Mouse (Mus musculus) myocyte (in vitro differentiated cells): ENCODE measurements around the gene Trhr2. TPM values are rescaled to one million over a fixed set of nuclear protein-coding genes. Genes with fewer than 3 reads are reported as not detected.

Experiments
- H3K27me3 ChIP-seq: one replicate; pipeline ENCODE4 v1.6.1; 2011; ENCODE audit not compliant: control insufficient read depth, insufficient read depth, insufficient read length
- H3K36me3 ChIP-seq: one replicate; pipeline ENCODE4 v1.6.1; 2011; ENCODE audit not compliant: control insufficient read depth, insufficient read depth
- H3K4me2 ChIP-seq: one replicate; pipeline ENCODE4 v1.6.1; 2011; ENCODE audit warnings: low read depth, control low read depth
- H3K4me3 ChIP-seq: one replicate; pipeline ENCODE4 v1.5.1; 2011; ENCODE audit warnings: mild to moderate bottlenecking, control low read depth, moderate library complexity
- H3K79me2 ChIP-seq: one replicate; pipeline ENCODE4 v1.6.1; 2011; ENCODE audit not compliant: control insufficient read depth, insufficient read depth
- H3ac ChIP-seq: one replicate; pipeline ENCODE4 v1.6.1; 2011; ENCODE audit not compliant: control insufficient read depth, insufficient read length
- CEBPB ChIP-seq: IDR thresholded peaks from 2 replicates; pipeline ENCODE4 v1.6.1; 2011; ENCODE audit warnings: mild to moderate bottlenecking, moderate library complexity; ENCODE audit not compliant: poor library complexity, insufficient read depth, severe bottlenecking
- E2F4 ChIP-seq: IDR thresholded peaks from one replicate; pipeline ENCODE4 v1.6.1; 2011; ENCODE audit warnings: mild to moderate bottlenecking, control low read depth, moderate library complexity; ENCODE audit not compliant: insufficient read depth
- MAX ChIP-seq: IDR thresholded peaks from one replicate; pipeline ENCODE4 v1.6.1; 2011; ENCODE audit warnings: low read depth, mild to moderate bottlenecking, control low read depth
- MYOD1 ChIP-seq, 3 experiments: IDR thresholded peaks; one replicate each; pipeline ENCODE4 v1.6.1; 2011; ENCODE audit warnings: control low read depth in 2 of 3, low read depth in 2 of 3, mild to moderate bottlenecking in 2 of 3, moderate library complexity in 1 of 3; ENCODE audit not compliant: insufficient read length in 2 of 3, control insufficient read depth in 1 of 3
- MYOG ChIP-seq, 3 experiments: IDR thresholded peaks; one replicate each; pipeline ENCODE4 v1.6.1; 2011; ENCODE audit warnings: control low read depth in 2 of 3, low read depth in 2 of 3, mild to moderate bottlenecking in 2 of 3; ENCODE audit not compliant: insufficient read length in 2 of 3, control insufficient read depth in 1 of 3, insufficient read depth in 1 of 3
- POLR2A ChIP-seq: IDR thresholded peaks from one replicate; pipeline ENCODE4 v1.6.1; 2011; ENCODE audit warnings: low read depth, mild to moderate bottlenecking, control low read depth, moderate library complexity; ENCODE audit not compliant: insufficient read length
- POLR2AphosphoS2 ChIP-seq: IDR thresholded peaks from one replicate; pipeline ENCODE4 v1.6.1; 2011; ENCODE audit warnings: low read depth, control low read depth; ENCODE audit not compliant: insufficient read length
- REST ChIP-seq: IDR thresholded peaks from one replicate; pipeline ENCODE4 v1.6.1; 2011; ENCODE audit warnings: mild to moderate bottlenecking, control low read depth, moderate library complexity; ENCODE audit not compliant: insufficient read depth, insufficient read length
- SRF ChIP-seq: IDR thresholded peaks from one replicate; pipeline ENCODE4 v1.6.1; 2011; ENCODE audit warnings: low read depth; ENCODE audit not compliant: control insufficient read depth, insufficient read length
- TCF12 ChIP-seq: IDR thresholded peaks from one replicate; pipeline ENCODE4 v1.6.1; 2011; ENCODE audit warnings: mild to moderate bottlenecking, control low read depth; ENCODE audit not compliant: poor library complexity, insufficient read depth, severe bottlenecking
- TCF3 ChIP-seq: IDR thresholded peaks from one replicate; pipeline ENCODE4 v1.6.1; 2011; ENCODE audit warnings: low read depth, control low read depth; ENCODE audit not compliant: insufficient read length
- USF1 ChIP-seq: IDR thresholded peaks from one replicate; pipeline ENCODE4 v1.6.1; 2011; ENCODE audit warnings: low read depth, mild to moderate bottlenecking, control low read depth, moderate library complexity
- polyA plus RNA-seq: library from polyadenylated mRNA; unstranded; fragments of >200 nt; fragmentation: generic; extraction: Trizol; gene quantifications from one replicate; pipeline ENCODE4 v1.2.1, GENCODE M21; 2012; ENCODE audit warnings: missing spikeins

Trhr2 gene
- polyA plus RNA-seq, 1 experiment: not detected

GRCm38 (mm10) chr8:122336251-122336910 lies 24.2 kb downstream of the Trhr2 start:
- Histone ChIP-seq H3K4me2 (no peak overlapping the region), H3K27me3 (no peaks in the 10 kb centered on the region), H3K36me3 (no peaks in the 10 kb centered on the region), H3ac (no peak overlapping the region), H3K4me3 (no peak overlapping the region), H3K79me2 (no peaks in the 10 kb centered on the region)
- no peak for TF ChIP-seq REST
- no peak for TF ChIP-seq USF1
- TF ChIP-seq MYOD1 (IDR thresholded peaks at IDR 0.05; ENCODE audit: control insufficient read depth in 1 of 3, insufficient read length in 2 of 3, low read depth in 2 of 3): no peak
- TF ChIP-seq POLR2AphosphoS2: no peak
- TF ChIP-seq MAX: no peak
- TF ChIP-seq TCF12: no peak
- TF ChIP-seq CEBPB: no peak

- H3ac ChIP-seq: no peak overlapping the region
- TF ChIP-seq CEBPB: no peak
- no peak for TF ChIP-seq TCF12
- TF ChIP-seq SRF: no peak
- TF ChIP-seq POLR2A: no peak
- no peak for TF ChIP-seq REST
- TF ChIP-seq USF1: no peak
- TF ChIP-seq MYOG (IDR thresholded peaks at IDR 0.05; ENCODE audit: control insufficient read depth in 1 of 3, insufficient read depth in 1 of 3, insufficient read length in 2 of 3, low read depth in 2 of 3): no peak
- no peak for TF ChIP-seq MAX
- TF ChIP-seq E2F4: no peak
- TF ChIP-seq MYOD1 (IDR thresholded peaks at IDR 0.05; ENCODE audit: control insufficient read depth in 1 of 3, insufficient read length in 2 of 3, low read depth in 2 of 3): no peak
- TF ChIP-seq POLR2AphosphoS2: no peak
- no peak for TF ChIP-seq TCF3
Measured at GRCm38 (mm10) chr8:122335638-122336250, 24.8 kb downstream of the Trhr2 start.

GRCm38 (mm10) chr8:122334791-122335490 lies 25.6 kb downstream of the Trhr2 start:
- H3K4me2 ChIP-seq: no peak overlapping the region
- no peak overlapping the region for H3K4me3 ChIP-seq
- H3K79me2 ChIP-seq: no peaks in the 10 kb centered on the region
- no peak for TF ChIP-seq MYOG (IDR thresholded peaks at IDR 0.05; ENCODE audit: control insufficient read depth in 1 of 3, insufficient read depth in 1 of 3, insufficient read length in 2 of 3, low read depth in 2 of 3)
- TF ChIP-seq POLR2A: no peak
- TF ChIP-seq E2F4: no peak
- no peak for TF ChIP-seq TCF3
- no peak for TF ChIP-seq TCF12
- no peak for TF ChIP-seq MYOD1 (IDR thresholded peaks at IDR 0.05; ENCODE audit: control insufficient read depth in 1 of 3, insufficient read length in 2 of 3, low read depth in 2 of 3)
- no peak for TF ChIP-seq USF1
- no peak for TF ChIP-seq CEBPB
- TF ChIP-seq SRF: no peak
- TF ChIP-seq POLR2AphosphoS2: no peak
- TF ChIP-seq REST: no peak
- no peak for TF ChIP-seq MAX
- H3K27me3 ChIP-seq: no peaks in the 10 kb centered on the region
- H3ac ChIP-seq: no peak overlapping the region
- H3K36me3 ChIP-seq: no peaks in the 10 kb centered on the region

More at GRCm38 (mm10) chr8:122335638-122336250, 24.8 kb downstream of the Trhr2 start:
- H3K4me3 ChIP-seq: no peak overlapping the region
- no peak overlapping the region for H3K4me2 ChIP-seq
- H3K36me3 ChIP-seq: no peaks in the 10 kb centered on the region
- H3K27me3 ChIP-seq: no peaks in the 10 kb centered on the region
- H3K79me2 ChIP-seq: no peaks in the 10 kb centered on the region

- Histone ChIP-seq H3K79me2 (no peaks in the 10 kb centered on the region), H3K4me2 (no peak overlapping the region), H3K4me3 (no peak overlapping the region), H3K27me3 (no peaks in the 10 kb centered on the region), H3K36me3 (no peaks in the 10 kb centered on the region), H3ac (no peak overlapping the region)
- no peak for TF ChIP-seq REST
- TF ChIP-seq POLR2A: no peak
- TF ChIP-seq TCF3: no peak
- no peak for TF ChIP-seq E2F4
- TF ChIP-seq USF1: no peak
- no peak for TF ChIP-seq MYOG (IDR thresholded peaks at IDR 0.05; ENCODE audit: control insufficient read depth in 1 of 3, insufficient read depth in 1 of 3, insufficient read length in 2 of 3, low read depth in 2 of 3)
- TF ChIP-seq SRF: no peak
- no peak for TF ChIP-seq CEBPB
- TF ChIP-seq MYOD1 (IDR thresholded peaks at IDR 0.05; ENCODE audit: control insufficient read depth in 1 of 3, insufficient read length in 2 of 3, low read depth in 2 of 3): no peak
- no peak for TF ChIP-seq POLR2AphosphoS2
- TF ChIP-seq TCF12: no peak
- TF ChIP-seq MAX: no peak
Measured at GRCm38 (mm10) chr8:122333531-122333930, 27.0 kb downstream of the Trhr2 start.
